ENCODE assay signal across 8 mouse cellular contexts in genomic region chr5:37290983-37291382, GRCm38 (mm10). TPM values are rescaled to one million over a fixed set of nuclear protein-coding genes. Genes with fewer than 3 reads are reported as not detected.
A peak's percentile ranks its signal among the peaks of the same experiment; 100 is the strongest.
DNase-seq lines count a peak whose midpoint lies in the region; ATAC-seq and TF ChIP-seq lines count a peak whose summit lies in the region.

No protein-coding gene starts in this region.

- no peaks in the 10 kb centered on the region for H3K4me1 ChIP-seq in lung, postnatal 0 days (ENCODE audit: insufficient read depth, low read depth, low read length)
- no peaks in the 10 kb centered on the region for H3K4me1 ChIP-seq in small intestine, adult 2 months (ENCODE audit: control insufficient read depth, insufficient read depth, insufficient read length, low read length)

- no peaks in the 10 kb centered on the region for H3K9me3 ChIP-seq in lung, postnatal 0 days (ENCODE audit: low read length)

- no peak overlapping the region for H3K4me2 ChIP-seq in lung, postnatal 0 days (replicated peaks; ENCODE audit: low read depth, low read length)

- no peak for TF ChIP-seq EP300 in lung, postnatal 0 days (IDR thresholded peaks at IDR 0.05)

- no peak overlapping the region for H3K9ac ChIP-seq in lung, postnatal 0 days (replicated peaks; ENCODE audit: low read depth)

- peak; percentile 63 for TF ChIP-seq CTCF in lung, postnatal 0 days (IDR thresholded peaks at IDR 0.05)
- peak; percentile 43; the same call in 1 of the 2 replicates for TF ChIP-seq CTCF in small intestine, adult 2 months (IDR thresholded peaks at IDR 0.05; ENCODE audit: extremely low read depth, insufficient read length, insufficient replicate concordance, low read depth, low read length)

- ATAC-seq in cerebellum, adult (ENCODE audit: insufficient number of reproducible peaks, low FRiP score, low TSS enrichment) = no peak
- ATAC-seq in lung, postnatal 0 days = no peak

- H3K36me3 ChIP-seq in lung, postnatal 0 days (ENCODE audit: insufficient read depth, low read length) = no peaks in the 10 kb centered on the region
- no peaks in the 10 kb centered on the region for H3K36me3 ChIP-seq in small intestine, adult 2 months (ENCODE audit: control insufficient read depth, insufficient read depth, low read length)

- peak; percentile 26 for DNase-seq in cerebellum, adult 11-12 months
- DNase-seq in lung, postnatal 0 days (ENCODE audit: low spot score) = no peak
- no peak for DNase-seq in lung, postnatal 14 days
- DNase-seq in cerebellum, adult 9-10 months = peak; percentile 41
- no peak for DNase-seq in urinary bladder, adult 18-20 months (ENCODE audit: low spot score in 2 of 2)
- DNase-seq in kidney, adult 9 months = no peak

- H3K4me3 ChIP-seq in lung, postnatal 0 days (ENCODE audit: low read depth, low read length) = no peak overlapping the region
- no peak overlapping the region for H3K4me3 ChIP-seq in small intestine, adult 2 months (ENCODE audit: low read depth, low read length)

- no peak overlapping the region for H3K27ac ChIP-seq in lung, postnatal 0 days (ENCODE audit: low read length)
- H3K27ac ChIP-seq in small intestine, adult 2 months (ENCODE audit: insufficient read depth, low read depth, low read length) = no peak overlapping the region

- 65% methylated on average over 9 of the region's 9 CpGs for WGBS in lung, postnatal 0 days
- WGBS in small intestine, adult 2 months = 60% methylated on average over 9 of the region's 9 CpGs

- no peaks in the 10 kb centered on the region for H3K27me3 ChIP-seq in lung, postnatal 0 days (replicated peaks; ENCODE audit: insufficient read depth, low read length)
- no peaks in the 10 kb centered on the region for H3K27me3 ChIP-seq in small intestine, adult 2 months (ENCODE audit: control insufficient read depth, insufficient read depth, low read length)

- TF ChIP-seq POLR2A in small intestine, adult 2 months (IDR thresholded peaks at IDR 0.05; ENCODE audit: low read depth, low read length) = no peak

RNA-seq across cellular contexts. Expression of gene Evc, which starts 45.7 kb away (rescaled TPM):
- 2.2 and 3.2 TPM in 2 replicates for polyA plus RNA-seq in lung, postnatal 0 days (2015; fragmentation: Nextera tagmentation; extraction: Ambion mirVana)
- polyA plus RNA-seq in small intestine, adult 2 months (2012; rRNA removed) = 2.3 and 3.5 TPM in 2 replicates

RNA-seq across cellular contexts. Expression of gene Evc2, which starts 47.3 kb away (rescaled TPM):
- polyA plus RNA-seq in lung, postnatal 0 days (2015; fragmentation: Nextera tagmentation; extraction: Ambion mirVana) = 4.7 and 4.9 TPM in 2 replicates
- polyA plus RNA-seq in small intestine, adult 2 months (2012; rRNA removed) = 2.7 and 4.6 TPM in 2 replicates

RNA-seq across cellular contexts. Expression of gene Crmp1, which starts 49.2 kb away (rescaled TPM):
- 1.2 and 1.4 TPM in 2 replicates for polyA plus RNA-seq in lung, postnatal 0 days (2015; fragmentation: Nextera tagmentation; extraction: Ambion mirVana)
- 0.79 and 1.1 TPM in 2 replicates for polyA plus RNA-seq in small intestine, adult 2 months (2012; rRNA removed)

Comparison
In these comparisons a context has a peak if more than half of its experiments do, and no peak if none do; other contexts are left out.
1. DNase-seq: peak in cerebellum, adult 11-12 months (single experiment) and cerebellum, adult 9-10 months (single experiment); none in lung, postnatal 0 days (single experiment), lung, postnatal 14 days (single experiment), urinary bladder, adult 18-20 months (0 of 2) and kidney, adult 9 months (single experiment).